Mouse (Mus musculus) kidney, adult 9 months (tissue): ENCODE results near the gene Plpp4.

Experiments used
- DNase-seq: peaks from one replicate; pipeline ENCODE4 v3.0.0; 2022

Plpp4 gene

DNA sequence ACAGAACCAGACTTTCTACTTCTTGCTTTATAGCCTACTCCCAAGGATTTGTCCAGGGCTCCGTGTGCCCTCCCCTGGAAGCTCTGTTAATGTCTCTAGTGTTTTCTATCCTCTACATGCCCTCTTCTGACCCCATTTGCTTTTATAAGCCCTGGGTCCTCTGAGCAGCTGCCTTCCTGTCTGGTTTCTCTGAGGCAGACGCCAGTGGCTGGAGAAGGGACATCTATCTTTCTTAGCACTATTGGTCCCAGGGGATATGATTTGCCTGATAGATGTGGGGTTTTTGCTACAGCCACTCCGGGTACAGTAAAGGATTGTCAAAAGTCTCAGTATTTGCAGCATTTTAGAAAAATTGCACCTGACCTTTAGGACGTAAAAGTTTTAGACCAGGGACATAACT lies 46.5 kb downstream of the Plpp4 start:
- DNase-seq, result no peak

DNA sequence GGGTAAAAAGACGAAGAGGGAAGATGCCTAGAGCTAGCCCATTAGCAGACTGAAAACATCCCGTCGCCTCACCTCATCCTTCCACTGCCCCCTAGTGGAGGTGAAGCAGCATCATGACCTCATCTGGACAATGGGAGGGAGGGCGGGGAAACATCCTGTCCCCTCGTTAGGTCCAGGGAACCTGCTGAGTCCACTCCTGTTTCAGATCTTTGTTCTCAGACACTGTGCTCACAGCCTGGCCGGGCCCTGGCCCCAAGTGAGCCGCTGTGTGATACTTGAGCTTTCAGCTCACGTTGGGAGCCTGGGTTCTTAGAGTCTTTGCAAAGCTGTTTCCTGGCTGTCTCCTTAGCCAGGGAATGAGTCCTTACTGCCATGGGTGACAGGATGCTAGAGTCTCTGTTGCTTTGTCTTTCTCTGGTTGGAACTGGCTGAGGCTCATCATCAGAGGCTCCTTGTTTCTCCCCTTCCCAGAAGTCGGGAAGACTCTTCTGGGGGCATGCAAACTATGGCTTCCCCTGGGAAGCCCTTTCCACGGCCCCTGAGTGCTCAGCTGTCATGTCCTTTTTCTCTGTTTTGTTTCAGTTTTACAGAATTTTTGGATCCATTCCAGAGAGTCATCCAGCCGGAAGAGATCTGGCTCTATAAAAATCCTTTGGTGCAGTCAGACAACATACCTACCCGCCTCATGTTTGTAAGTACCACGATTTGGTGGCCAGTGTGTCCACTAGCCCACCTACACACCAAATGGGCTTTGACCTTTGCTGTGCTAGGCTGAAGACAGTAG lies 50.4 kb downstream of the Plpp4 start:
- peak; percentile 7 for DNase-seq

DNA sequence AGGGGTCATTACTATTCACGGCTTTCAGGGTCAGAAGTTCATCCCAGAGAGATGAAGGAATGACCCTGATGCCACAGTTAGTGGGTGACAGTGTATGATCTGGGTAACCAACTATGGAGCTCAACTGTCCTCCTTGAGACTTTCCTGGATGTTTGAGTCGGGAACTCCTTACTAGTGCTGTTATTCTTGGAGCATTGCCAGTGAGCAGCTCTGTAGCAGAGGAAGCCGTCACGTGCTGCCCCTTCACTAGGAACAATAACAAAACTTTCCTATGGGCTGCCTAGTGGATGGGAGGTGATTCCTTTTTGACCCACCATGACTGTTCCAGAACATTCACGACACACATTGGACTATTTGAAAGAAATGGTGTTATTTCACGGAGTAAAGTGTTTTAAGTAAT lies 51.8 kb downstream of the Plpp4 start:
- no peak for DNase-seq

DNA sequence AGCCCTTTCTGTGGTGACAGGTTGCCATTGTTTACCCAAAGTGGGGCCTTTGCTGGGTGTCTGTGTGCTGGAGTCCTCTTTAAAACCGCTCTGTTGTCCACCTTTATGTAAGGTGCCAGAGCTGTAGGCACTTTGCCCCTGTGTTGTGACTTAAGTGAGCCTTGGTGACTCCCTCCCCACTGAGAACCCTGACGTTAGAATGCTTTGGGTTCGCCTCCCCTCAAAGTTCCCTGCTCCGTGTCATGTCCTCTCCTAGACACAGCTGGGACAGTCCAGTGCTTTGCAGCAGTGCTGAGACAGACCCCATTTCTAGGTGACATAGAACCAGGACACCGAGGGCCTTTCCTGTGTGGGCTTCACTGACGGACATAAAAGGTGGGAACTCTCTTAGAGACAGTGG lies 55.7 kb downstream of the Plpp4 start:
- no peak for DNase-seq

DNA sequence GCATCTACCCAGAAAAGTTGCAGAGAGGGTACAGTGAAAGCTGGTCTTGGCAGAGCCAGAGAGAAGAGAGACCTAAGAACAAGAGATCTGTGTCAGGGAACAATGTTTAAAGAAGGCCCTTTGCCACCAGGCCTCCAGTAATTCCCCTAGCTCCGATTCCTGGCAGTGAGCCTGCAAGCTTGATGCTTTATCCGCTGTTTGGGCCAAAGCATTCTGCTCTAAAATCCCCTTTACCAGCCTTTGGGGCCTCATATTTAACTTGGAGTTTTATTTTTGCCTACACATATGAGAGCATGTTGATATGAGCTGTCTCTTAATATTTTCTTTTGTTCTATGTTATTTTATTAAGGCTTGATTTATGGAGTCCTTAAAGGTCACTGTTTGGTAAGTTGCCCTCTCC lies 57.1 kb downstream of the Plpp4 start:
- DNase-seq, result no peak

DNA sequence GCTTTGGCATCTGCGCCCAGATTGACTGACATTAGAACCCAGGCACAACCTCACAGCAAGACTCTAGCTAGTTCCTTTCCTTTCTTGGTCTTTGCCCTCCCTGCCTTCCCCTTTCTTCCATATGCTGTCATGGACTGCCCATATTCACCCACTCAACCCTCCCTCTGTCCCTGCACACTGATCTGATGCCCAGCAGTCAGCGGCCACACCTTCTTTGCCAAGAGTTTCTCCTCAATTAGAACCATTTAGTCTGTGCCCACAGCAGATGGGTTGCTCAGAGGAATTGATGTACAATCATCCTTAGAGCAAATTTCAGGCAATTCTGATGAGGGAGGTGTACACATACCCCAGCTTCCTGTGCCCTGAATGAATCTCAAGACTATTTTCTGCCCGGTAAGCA lies 83.3 kb downstream of the Plpp4 start:
- no peak for DNase-seq

DNA sequence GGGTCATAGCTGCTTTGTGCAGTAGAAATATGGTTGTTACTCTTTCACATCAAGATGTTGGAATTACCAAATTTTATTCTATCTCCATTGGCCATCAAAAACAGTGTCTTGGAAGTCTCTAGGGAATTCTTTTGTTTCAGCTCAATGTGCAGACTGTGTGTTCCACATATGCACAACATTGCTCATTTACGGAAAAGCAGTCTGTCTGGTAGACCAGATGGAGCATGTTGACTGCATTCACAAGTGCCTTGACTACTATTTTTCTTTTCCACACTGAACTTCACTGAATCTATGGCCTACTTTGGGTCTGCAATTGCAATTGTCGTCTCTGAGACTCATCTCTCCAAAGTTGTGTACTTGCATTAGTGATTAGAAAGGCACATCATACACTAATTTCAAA lies 98.7 kb downstream of the Plpp4 start:
- no peak for DNase-seq

DNA sequence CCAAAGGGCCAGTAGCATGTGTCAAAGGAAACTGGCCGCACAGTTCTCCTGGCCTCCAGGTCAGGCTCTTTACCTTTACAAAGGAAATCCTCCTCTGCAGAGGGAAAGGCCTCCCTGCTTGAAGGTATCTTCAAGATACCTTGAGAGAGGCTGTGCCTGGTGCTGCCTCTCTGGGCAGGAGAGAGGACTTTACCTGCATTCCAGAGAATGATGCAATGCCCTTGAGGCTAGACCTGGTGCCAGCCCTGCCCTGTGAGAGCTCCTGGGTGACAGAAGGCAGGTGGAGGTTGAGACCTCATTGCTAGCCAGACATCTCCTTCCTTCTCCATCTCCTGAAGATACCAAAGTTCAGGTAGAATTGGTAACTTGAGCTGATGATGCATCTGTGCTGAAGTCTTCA lies 118.5 kb downstream of the Plpp4 start:
- DNase-seq, result no peak

DNA sequence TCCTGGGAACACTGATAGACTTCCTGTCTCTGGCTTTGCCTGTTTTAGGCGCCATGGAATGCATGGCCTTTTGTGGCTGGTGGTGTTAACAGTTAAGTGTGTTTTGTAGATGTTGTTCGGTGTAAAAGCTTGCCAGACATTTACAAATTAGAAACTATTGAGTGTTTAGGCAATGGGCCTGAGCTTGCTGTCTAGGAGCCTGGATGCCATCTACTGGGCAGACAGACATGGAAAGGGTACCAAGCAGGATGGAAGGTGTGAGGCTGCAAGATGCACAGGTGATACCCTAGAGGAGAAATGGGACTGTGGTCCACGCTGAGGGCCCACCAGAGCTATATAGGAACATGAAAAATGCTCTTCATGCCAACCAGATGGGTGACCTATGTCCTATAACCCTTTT lies 128.3 kb downstream of the Plpp4 start:
- DNase-seq, result no peak

DNA sequence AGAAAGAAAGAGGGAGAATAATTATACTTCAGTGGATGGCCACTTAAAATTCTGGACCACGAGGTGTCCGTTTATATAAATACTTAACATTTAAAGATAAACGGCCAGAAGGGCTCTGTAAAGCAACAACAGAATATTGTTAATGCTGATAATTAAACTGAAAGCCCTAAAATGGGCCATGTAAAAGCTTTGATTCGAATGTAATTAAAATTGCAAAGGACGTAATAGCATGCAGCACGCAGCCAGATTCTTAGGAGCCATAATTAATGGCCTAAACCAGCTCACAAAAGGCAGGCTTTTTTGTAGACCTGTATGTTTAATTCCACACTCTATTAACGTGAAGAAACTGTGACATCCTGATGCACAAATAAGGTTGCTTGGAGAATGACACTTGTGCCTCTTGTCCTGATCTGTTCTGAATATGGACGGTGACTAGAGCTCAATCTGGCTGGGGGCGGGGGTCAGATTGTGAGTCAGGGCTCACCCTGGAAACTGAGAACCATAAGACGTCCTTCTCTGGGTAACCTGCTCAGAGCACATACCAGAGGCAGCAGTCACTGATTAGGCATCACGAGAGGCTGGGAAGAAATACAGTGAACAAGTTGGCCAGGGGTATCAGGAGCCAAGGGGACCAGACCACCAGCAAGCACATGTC lies 136.1 kb downstream of the Plpp4 start:
- no peak for DNase-seq

DNA sequence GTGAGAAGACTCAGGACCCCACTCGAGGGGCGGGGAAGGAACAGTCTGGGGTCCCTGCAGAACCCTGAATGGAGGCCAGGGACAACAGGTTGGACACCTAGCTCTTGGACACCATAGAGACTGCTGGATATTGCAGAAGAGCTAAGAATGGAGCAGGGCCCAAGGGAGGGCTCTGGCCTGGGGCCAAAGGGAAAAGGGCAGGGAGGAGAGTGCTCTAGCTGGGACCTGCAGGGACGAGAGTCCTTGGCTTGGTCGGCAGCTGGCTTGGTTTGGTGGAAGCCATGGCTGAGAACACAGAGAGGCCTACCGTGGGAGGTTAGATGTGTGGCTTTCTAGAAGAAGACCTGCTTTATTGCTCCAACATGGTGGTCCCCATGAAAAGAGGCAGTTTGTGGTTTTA lies 139.7 kb downstream of the Plpp4 start:
- no peak for DNase-seq

DNA sequence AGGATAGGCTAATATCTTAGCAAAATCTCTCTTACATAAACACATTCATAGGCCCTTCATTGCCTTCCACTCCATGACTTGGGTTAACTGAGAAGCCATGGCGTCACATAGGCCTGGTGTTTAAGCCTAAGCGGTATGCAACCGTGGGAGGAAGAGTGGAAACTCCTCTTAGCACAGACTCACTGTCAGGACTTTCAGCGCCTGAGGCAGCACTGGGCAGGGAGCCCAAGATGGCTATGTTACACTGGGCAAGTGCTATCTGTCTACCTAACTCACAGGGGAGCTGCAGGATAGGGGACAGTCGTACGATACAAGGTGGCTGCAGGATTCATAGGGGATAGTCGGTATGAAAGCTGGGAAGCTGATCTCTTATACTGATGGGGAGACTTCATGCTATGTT lies 142.2 kb downstream of the Plpp4 start:
- no peak for DNase-seq

DNA sequence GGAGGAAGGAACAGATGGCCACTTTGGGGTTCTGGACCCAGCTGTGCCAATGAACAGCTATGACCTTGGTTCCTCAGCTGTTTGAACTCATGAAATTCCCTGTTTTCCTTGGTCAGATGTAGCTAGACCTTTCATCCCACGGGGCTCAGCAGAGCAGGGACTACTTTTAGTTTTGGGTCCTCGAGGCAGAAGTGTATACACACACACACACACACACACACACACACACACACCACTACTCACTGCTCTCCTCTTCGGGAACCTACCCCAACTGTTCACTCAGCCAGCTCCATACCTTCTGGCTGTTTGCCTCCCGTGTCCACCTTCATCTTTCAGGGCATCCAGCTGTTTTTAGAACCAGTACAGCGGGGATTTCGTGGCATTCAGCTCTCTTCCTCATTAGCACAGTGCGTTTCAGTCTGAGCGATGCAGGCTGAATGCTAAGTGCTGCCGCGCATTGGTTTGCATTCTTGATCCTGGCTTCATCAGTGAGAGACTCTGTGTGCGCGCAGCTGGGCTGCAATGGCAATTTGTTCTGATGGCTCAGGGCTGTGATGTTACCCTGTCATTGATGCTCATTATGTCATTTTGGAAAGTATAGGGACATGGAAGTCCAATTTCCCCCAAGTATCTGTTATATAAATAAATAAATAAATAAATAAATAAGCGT lies 146.0 kb downstream of the Plpp4 start:
- DNase-seq, result no peak

DNA sequence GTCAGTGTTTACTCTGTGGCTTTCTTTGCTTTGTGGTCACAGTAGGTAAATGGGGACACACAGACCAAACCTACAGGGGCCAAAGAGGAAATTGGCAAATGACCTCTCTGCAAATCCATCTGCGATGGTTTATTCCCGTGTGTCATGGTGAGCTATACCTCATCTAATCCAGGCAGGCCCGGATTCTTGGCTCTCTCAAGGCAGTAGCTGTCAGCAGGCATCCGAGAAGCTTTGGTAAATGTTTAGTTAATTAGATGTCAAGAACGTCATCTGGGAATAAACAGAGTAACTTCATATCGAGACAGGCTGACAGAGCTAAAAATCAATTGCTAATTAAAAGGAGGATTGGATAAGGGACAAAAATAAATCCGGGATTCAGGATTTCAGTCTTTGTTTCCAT lies 149.2 kb downstream of the Plpp4 start:
- DNase-seq, result no peak

DNA sequence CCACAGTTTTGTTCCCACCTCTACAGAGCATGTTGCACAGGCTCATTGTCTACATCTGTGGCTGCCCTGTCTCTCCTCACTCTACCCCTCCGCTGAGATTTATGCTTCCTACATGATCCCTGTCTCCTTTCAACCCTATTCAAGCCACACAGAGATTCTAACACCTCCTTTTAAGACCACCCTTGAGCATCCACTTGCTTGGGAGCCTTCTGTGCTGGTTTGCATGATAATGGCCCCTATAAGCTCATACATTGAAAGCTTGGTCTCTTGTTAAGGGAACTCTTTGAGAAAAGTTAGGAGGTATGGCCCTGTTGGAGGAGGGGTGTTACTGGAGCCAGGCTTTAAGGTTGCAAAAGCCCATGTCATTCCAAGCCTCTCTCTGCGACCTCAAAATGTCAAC lies 155.9 kb downstream of the Plpp4 start:
- no peak for DNase-seq

DNA sequence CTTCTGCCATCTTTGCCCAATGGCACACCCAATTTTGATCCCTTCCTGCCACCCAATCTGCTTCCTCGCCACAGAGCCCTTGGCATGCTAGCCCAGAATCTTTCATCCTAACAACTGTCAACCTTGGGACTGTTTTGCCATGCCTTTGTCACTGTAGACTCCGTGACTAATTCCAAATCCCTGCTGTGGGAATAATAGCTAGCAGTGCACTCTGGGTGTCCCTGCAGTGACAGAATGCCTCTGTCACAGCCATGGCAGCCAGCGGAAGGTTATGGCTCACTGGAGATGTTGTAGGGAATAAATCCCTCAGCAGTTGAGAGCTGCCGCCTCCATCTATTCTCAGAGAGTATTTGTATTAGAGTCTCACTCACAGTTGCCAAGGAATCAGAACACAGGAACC lies 158.3 kb downstream of the Plpp4 start:
- DNase-seq, result no peak

DNA sequence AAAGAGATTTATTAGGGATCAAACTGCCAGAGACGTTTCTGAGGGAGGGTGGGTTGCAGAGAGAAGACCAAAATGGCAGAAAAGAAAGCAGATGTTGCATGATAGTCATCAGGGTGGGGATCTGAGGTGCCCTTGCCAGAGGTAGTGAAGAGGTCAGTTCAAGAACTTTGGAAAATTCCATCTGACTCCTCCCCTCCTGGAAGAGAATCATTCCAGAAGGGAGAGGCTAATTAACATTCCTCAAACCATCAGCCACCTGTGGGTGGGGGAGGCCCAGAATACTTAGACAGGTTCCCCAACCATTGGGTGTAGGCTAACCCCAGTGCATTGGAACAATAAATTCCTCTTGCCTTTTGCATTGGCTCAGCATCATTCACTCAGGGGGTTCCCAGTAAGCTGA lies 164.3 kb downstream of the Plpp4 start:
- no peak for DNase-seq

DNA sequence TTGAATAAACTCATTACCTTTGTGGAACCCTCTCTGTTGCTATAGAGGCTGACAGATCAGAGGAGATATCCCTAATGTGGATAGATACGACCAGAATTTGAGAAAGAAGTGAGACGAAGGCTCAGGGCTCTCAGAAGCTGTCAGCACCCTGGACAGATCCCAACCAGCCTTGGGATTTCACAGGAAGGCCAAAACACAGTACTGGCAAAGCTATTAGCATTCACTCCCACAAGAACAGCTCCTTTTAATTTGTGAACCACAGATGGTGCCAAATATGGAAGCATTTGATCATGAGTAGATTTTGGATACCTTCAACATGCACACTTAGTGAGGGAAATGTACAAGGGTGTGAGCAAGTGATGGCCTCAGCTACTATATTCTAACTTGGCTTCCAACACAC lies 168.7 kb downstream of the Plpp4 start:
- DNase-seq, result peak; percentile 3

DNA sequence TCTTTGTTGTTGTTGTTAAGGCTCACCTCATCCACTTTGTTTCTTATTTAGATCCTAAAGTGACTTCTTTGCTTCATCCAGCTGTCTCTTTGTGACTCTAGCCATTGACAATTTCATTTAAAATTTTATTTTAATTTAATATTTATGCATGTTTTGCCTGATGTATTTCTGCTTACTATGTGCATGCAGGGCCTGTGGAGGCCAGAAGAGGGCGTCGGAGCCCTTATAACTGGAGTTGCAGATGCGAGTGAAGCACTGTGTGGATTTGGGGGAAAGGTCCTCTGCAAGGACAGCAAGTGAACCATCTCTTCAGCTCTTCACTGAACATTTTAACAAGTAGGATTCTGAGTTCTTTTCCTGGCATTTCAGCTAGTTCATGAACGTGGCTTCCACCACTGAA lies 172.0 kb downstream of the Plpp4 start:
- no peak for DNase-seq

DNA sequence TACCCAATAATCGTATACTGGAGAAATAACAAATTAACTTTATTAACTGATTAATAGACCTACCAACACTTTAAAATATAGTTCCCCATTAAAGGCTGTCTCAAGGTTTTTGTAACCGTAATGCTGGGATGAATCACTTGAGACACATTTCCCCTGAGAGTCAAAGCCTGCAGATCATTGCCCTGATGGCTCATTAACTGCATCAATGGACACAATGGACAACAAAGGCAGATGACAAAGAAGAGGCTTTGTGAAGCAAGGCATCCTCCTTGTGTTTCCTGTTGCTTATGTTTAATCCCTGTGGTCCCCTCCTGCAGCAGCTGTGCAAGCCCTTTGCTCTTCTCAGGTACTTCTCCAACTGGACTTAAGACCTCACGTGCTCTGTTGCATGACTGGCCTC lies 173.1 kb downstream of the Plpp4 start:
- peak; percentile 16 for DNase-seq
